Mouse (Mus musculus): ENCODE measurements around the gene 2610028H24Rik. TPM values are rescaled to one million over a fixed set of nuclear protein-coding genes. Genes with fewer than 3 reads are reported as not detected.

Gene 2610028H24Rik
- polyA plus RNA-seq, 1 experiment from 2014 or later = not detected

GRCm38 (mm10) chr10:76445996-76446681 lies 2.7 kb upstream of the 2610028H24Rik start:
- no peak for ATAC-seq (ENCODE audit: insufficient number of reproducible peaks, low FRiP score, low TSS enrichment, low read depth)

GRCm38 (mm10) chr10:76447406-76448229 lies 1.3 kb upstream of the 2610028H24Rik start:
- H3K4me2 ChIP-seq (ENCODE audit: low read depth, severe bottlenecking) = no peak overlapping the region

More at GRCm38 (mm10) chr10:76445996-76446681, 2.7 kb upstream of the 2610028H24Rik start:
- H3K4me1 ChIP-seq (ENCODE audit: control insufficient read depth, insufficient read depth, low read length) = peaks cover 3% of the 10 kb centered on the region; the same call in 1 of the 2 replicates
- H3K9ac ChIP-seq (ENCODE audit: low read length) = no peak overlapping the region
- DNase-seq (ENCODE audit: low spot score) = no peak
- H3K36me3 ChIP-seq (ENCODE audit: control insufficient read depth, insufficient read depth, low read length) = no peaks in the 10 kb centered on the region
- H3K9me3 ChIP-seq (ENCODE audit: control insufficient read depth, low read length) = no peaks in the 10 kb centered on the region
- no peaks in the 10 kb centered on the region for H3K27me3 ChIP-seq (ENCODE audit: control insufficient read depth, insufficient read depth, low read length)
- H3K27ac ChIP-seq (replicated peaks; ENCODE audit: low read depth, low read length) = no peak overlapping the region
- 77% methylated on average over 4 of the region's 4 CpGs for WGBS
- H3K4me2 ChIP-seq (ENCODE audit: low read depth, severe bottlenecking) = no peak overlapping the region
- H3K4me3 ChIP-seq (ENCODE audit: low read depth, low read length) = no peak overlapping the region

DNA sequence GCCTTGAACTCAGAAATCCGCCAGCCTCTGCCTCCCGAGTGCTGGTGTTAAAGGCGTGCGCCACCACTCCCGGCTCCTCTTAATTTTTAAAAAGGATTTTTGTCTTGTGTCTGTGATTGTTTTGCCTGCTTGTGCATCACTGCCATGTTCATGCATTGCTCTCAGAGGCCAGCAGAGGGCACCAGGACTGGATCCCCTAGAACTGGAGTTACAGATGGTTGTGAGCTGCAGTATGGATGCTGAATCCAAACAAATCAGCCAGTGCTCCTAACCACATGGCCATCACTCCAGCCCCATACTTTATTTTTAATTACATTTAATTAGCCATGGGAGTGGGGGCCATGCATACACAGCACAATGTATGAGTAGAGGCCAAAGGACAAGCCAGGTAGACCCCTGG lies 6.4 kb downstream of the 2610028H24Rik start:
- Histone ChIP-seq H3K4me2 (ENCODE audit: low read depth, severe bottlenecking) (no peak overlapping the region), H3K27ac (replicated peaks; ENCODE audit: low read depth, low read length) (no peak overlapping the region), H3K36me3 (ENCODE audit: control insufficient read depth, insufficient read depth, low read length) (no peaks in the 10 kb centered on the region), H3K4me3 (ENCODE audit: low read depth, low read length) (no peak overlapping the region), H3K27me3 (ENCODE audit: control insufficient read depth, insufficient read depth, low read length) (no peaks in the 10 kb centered on the region), H3K4me1 (ENCODE audit: control insufficient read depth, insufficient read depth, low read length) (no peaks in the 10 kb centered on the region), H3K9ac (ENCODE audit: low read length) (no peak overlapping the region), H3K9me3 (ENCODE audit: control insufficient read depth, low read length) (no peaks in the 10 kb centered on the region)
- 59% methylated on average over 4 of the region's 5 CpGs for WGBS
- ATAC-seq (ENCODE audit: insufficient number of reproducible peaks, low FRiP score, low TSS enrichment, low read depth) = no peak
- peak; percentile 70 for DNase-seq (ENCODE audit: low spot score)

More at GRCm38 (mm10) chr10:76447406-76448229, 1.3 kb upstream of the 2610028H24Rik start:
- no peak for DNase-seq (ENCODE audit: low spot score)
- no peaks in the 10 kb centered on the region for H3K36me3 ChIP-seq (ENCODE audit: control insufficient read depth, insufficient read depth, low read length)
- no peak overlapping the region for H3K9ac ChIP-seq (ENCODE audit: low read length)
- no peaks in the 10 kb centered on the region for H3K27me3 ChIP-seq (ENCODE audit: control insufficient read depth, insufficient read depth, low read length)
- no peaks in the 10 kb centered on the region for H3K4me1 ChIP-seq (ENCODE audit: control insufficient read depth, insufficient read depth, low read length)
- 82% methylated on average over 15 of the region's 15 CpGs for WGBS
- no peak for ATAC-seq (ENCODE audit: insufficient number of reproducible peaks, low FRiP score, low TSS enrichment, low read depth)
- no peak overlapping the region for H3K4me3 ChIP-seq (ENCODE audit: low read depth, low read length)
- no peaks in the 10 kb centered on the region for H3K9me3 ChIP-seq (ENCODE audit: control insufficient read depth, low read length)
- H3K27ac ChIP-seq (replicated peaks; ENCODE audit: low read depth, low read length) = no peak overlapping the region

DNA sequence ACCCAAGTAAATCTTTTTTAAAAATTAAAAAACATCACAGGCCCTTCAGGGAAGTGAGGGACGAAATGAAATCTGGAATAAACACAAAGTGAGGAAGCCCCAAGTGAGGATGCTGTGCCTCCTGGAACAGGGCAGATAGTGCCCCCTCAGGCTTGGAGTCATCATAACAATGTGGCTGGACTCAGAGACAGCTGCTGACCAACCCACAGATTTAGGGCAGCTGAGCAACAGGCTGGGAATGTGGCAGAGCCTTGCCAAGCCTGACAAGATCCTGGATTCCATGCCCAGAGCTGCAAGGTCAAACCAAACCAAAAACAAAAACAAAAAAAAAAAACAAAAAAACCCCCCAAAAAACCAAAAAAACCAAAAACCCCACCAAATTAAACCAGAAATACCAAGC lies 12.4 kb downstream of the 2610028H24Rik start:
- WGBS = 88% methylated on average over 1 of the region's 1 CpGs

DNA sequence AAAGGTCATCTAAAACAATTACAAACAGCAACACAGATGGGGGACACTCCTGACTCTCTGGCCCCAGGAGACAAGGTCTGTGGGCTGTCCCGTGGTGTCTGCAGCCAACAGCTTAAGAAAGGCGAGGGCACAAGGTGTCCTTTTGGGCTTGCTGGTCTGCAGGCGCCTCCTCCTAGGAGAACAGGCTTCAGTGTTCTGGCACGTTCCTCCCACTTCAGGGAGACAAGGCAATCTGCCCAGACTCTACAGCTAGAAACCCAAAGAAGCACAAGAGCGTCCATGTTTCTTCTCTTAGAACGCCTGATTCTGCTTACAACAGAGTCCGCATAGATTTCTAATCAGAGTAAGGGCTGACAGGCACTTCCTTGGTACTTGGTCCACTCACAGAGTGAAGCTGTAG lies 13.4 kb downstream of the 2610028H24Rik start:
- DNase-seq (ENCODE audit: low spot score) = no peak
- H3K27me3 ChIP-seq (ENCODE audit: control insufficient read depth, insufficient read depth, low read length) = no peaks in the 10 kb centered on the region
- no peak overlapping the region for H3K4me3 ChIP-seq (ENCODE audit: low read depth, low read length)
- H3K9me3 ChIP-seq (ENCODE audit: control insufficient read depth, low read length) = no peaks in the 10 kb centered on the region
- H3K4me2 ChIP-seq (ENCODE audit: low read depth, severe bottlenecking) = no peak overlapping the region
- H3K36me3 ChIP-seq (ENCODE audit: control insufficient read depth, insufficient read depth, low read length) = no peaks in the 10 kb centered on the region
- no peaks in the 10 kb centered on the region for H3K4me1 ChIP-seq (ENCODE audit: control insufficient read depth, insufficient read depth, low read length)
- no peak for ATAC-seq (ENCODE audit: insufficient number of reproducible peaks, low FRiP score, low TSS enrichment, low read depth)
- no peak overlapping the region for H3K27ac ChIP-seq (replicated peaks; ENCODE audit: low read depth, low read length)
- 93% methylated on average over 7 of the region's 7 CpGs for WGBS
- no peak overlapping the region for H3K9ac ChIP-seq (ENCODE audit: low read length)

More for the DNA sequence above, 12.4 kb downstream of the 2610028H24Rik start:
- Histone ChIP-seq H3K27ac (replicated peaks; ENCODE audit: low read depth, low read length) (no peak overlapping the region), H3K9me3 (ENCODE audit: control insufficient read depth, low read length) (no peaks in the 10 kb centered on the region), H3K4me1 (ENCODE audit: control insufficient read depth, insufficient read depth, low read length) (no peaks in the 10 kb centered on the region), H3K4me2 (ENCODE audit: low read depth, severe bottlenecking) (no peak overlapping the region), H3K4me3 (ENCODE audit: low read depth, low read length) (no peak overlapping the region), H3K9ac (ENCODE audit: low read length) (no peak overlapping the region), H3K27me3 (ENCODE audit: control insufficient read depth, insufficient read depth, low read length) (no peaks in the 10 kb centered on the region), H3K36me3 (ENCODE audit: control insufficient read depth, insufficient read depth, low read length) (no peaks in the 10 kb centered on the region)
- DNase-seq (ENCODE audit: low spot score) (no peak), ATAC-seq (ENCODE audit: insufficient number of reproducible peaks, low FRiP score, low TSS enrichment, low read depth) (no peak)

DNA sequence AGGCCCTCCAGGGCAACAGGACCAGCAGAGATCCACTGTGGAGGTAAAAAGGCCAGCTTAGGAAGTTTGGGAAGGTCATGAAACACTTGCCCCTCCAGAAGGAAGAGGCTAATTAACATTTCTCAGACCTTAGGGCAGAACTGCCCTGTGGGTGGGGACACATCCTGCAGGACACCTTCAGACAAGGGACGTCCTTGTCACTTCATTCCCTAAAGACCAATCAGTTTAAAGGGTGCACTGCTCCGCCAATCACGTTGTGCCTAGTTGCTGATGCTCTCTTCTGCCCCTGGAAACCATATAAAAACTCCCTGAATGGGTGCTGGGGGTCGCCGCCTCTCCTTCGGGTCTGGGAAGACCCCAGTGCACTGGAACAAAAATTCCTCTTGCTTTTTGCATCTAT lies 13.8 kb downstream of the 2610028H24Rik start:
- Histone ChIP-seq H3K4me1 (ENCODE audit: control insufficient read depth, insufficient read depth, low read length) (no peaks in the 10 kb centered on the region), H3K36me3 (ENCODE audit: control insufficient read depth, insufficient read depth, low read length) (no peaks in the 10 kb centered on the region), H3K4me3 (ENCODE audit: low read depth, low read length) (no peak overlapping the region), H3K9ac (ENCODE audit: low read length) (no peak overlapping the region), H3K9me3 (ENCODE audit: control insufficient read depth, low read length) (no peaks in the 10 kb centered on the region), H3K27ac (replicated peaks; ENCODE audit: low read depth, low read length) (no peak overlapping the region), H3K4me2 (ENCODE audit: low read depth, severe bottlenecking) (no peak overlapping the region), H3K27me3 (ENCODE audit: control insufficient read depth, insufficient read depth, low read length) (no peaks in the 10 kb centered on the region)
- DNase-seq (ENCODE audit: low spot score) = no peak
- no peak for ATAC-seq (ENCODE audit: insufficient number of reproducible peaks, low FRiP score, low TSS enrichment, low read depth)
- 88% methylated on average over 6 of the region's 6 CpGs for WGBS

GRCm38 (mm10) chr10:76468203-76469162 lies 19.6 kb downstream of the 2610028H24Rik start, which contains the start of the genes Mcm3ap and Ybey:
Gene Mcm3ap (plus strand): TSS chr10:76468927.
Gene Ybey (minus strand): TSS chr10:76469114.
- ATAC-seq (ENCODE audit: insufficient number of reproducible peaks, low FRiP score, low TSS enrichment, low read depth) (peak; percentile 91), DNase-seq (ENCODE audit: low spot score) (peak; percentile 95)
- peak within 1 kb of the TSS; percentile 90 for H3K4me3 ChIP-seq (ENCODE audit: low read depth, low read length)
- H3K27ac ChIP-seq (replicated peaks; ENCODE audit: low read depth, low read length) = peak within 1 kb of the TSS; percentile 88
- peak within 1 kb of the TSS; percentile 64 for H3K4me2 ChIP-seq (ENCODE audit: low read depth, severe bottlenecking)
- H3K4me1 ChIP-seq (ENCODE audit: control insufficient read depth, insufficient read depth, low read length) = no peaks in the 10 kb centered on the region
- H3K9ac ChIP-seq (ENCODE audit: low read length) = peak within 1 kb of the TSS; percentile 91
- no peaks in the 10 kb centered on the region for H3K9me3 ChIP-seq (ENCODE audit: control insufficient read depth, low read length)
- WGBS = 2% methylated on average over 54 of the region's 55 CpGs
- H3K27me3 ChIP-seq (ENCODE audit: control insufficient read depth, insufficient read depth, low read length) = no peaks in the 10 kb centered on the region
- no peaks in the 10 kb centered on the region; the same call in 1 of the 2 replicates for H3K36me3 ChIP-seq (ENCODE audit: control insufficient read depth, insufficient read depth, low read length)

- Histone ChIP-seq H3K27ac (replicated peaks; ENCODE audit: low read depth, low read length) (no peak overlapping the region), H3K4me2 (ENCODE audit: low read depth, severe bottlenecking) (no peak overlapping the region), H3K4me1 (ENCODE audit: control insufficient read depth, insufficient read depth, low read length) (no peaks in the 10 kb centered on the region), H3K4me3 (ENCODE audit: low read depth, low read length) (no peak overlapping the region), H3K36me3 (ENCODE audit: control insufficient read depth, insufficient read depth, low read length) (peaks cover 4% of the 10 kb centered on the region; the same call in 1 of the 2 replicates), H3K9ac (ENCODE audit: low read length) (no peak overlapping the region), H3K27me3 (ENCODE audit: control insufficient read depth, insufficient read depth, low read length) (no peaks in the 10 kb centered on the region), H3K9me3 (ENCODE audit: control insufficient read depth, low read length) (no peaks in the 10 kb centered on the region)
- 92% methylated on average over 5 of the region's 5 CpGs for WGBS
- no peak for DNase-seq (ENCODE audit: low spot score)
- no peak for ATAC-seq (ENCODE audit: insufficient number of reproducible peaks, low FRiP score, low TSS enrichment, low read depth)
These were observed 24.9 kb downstream of the 2610028H24Rik start for GRCm38 (mm10) chr10:76473759-76474158.

Data from limb, embryonic 11.5 days (tissue).